Mouse (Mus musculus) heart, adult 9 months (tissue): ENCODE measurements around the gene Tmem107.
"Not testable (repeated sequence)": the region's sequence is repeated elsewhere in the genome, so short reads cannot be mapped to it uniquely, and the experiment has no call there.

Experiments used
- DNase-seq, 2 experiments: peaks; one replicate each; pipeline ENCODE4 v3.0.0; 2022; ENCODE audit warnings: low spot score in 2 of 2

The Tmem107 gene

DNA sequence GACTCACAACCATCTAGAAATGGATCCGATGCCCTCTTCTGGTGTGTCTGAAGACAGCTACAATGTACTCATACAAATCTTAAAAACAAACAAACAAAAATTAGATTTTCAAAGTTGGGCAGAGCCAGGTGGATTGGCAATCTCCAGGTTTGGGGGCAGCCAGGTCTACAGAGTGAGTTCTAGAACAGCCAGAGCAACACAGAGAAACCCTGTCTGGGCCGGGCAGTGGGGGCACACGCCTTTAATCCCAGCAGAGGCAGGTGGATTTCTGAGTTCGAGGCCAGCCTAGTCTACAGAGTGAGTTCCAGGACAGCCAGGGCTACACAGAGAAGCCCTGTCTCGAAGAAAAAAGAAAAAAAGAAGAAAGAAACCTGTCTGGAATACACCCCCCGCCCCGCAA is 23.2 kb downstream of the Tmem107 start:
- DNase-seq, result not testable (repeated sequence)

DNA sequence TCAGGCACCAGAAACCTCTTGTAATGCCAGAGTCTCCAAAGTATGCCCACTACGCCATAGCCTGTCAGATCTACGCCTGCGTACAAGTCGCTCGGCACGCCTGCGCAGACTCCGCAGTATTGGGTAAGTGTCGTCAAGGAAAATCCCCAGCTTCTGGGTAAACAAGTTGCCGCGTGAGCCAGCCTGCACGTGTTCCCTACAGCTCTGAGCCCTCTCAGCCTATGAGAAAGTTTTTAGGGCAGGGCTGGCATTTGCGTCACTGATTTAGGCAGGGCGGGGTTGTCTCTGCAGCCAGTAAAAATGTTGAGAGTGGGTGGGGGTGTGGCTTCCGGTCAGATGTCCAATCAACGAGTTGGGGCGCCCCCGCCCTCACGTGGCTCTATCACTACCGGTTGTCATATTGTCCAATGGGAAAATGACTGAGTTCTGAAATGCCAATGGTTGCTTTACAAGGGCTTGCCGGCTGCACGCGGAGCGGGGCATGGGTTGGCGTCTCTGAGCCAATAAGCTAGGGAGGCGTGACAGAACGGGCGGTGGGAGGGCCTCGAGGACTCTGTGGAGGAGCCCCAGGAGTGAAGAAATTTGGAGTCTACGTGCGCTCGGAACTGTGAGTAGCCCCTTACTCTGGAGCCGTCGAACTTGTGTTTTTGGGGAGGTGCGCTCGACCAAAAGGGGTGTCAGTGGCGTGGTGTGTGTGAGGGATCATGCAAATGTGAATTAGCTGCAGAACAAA is 24.3 kb downstream of the Tmem107 start, which contains the start of gene Per1:
Per1 (plus strand) TSS at position 521 of the 733 bp plus-strand sequence.
- DNase-seq, result peak; percentile 100

DNA sequence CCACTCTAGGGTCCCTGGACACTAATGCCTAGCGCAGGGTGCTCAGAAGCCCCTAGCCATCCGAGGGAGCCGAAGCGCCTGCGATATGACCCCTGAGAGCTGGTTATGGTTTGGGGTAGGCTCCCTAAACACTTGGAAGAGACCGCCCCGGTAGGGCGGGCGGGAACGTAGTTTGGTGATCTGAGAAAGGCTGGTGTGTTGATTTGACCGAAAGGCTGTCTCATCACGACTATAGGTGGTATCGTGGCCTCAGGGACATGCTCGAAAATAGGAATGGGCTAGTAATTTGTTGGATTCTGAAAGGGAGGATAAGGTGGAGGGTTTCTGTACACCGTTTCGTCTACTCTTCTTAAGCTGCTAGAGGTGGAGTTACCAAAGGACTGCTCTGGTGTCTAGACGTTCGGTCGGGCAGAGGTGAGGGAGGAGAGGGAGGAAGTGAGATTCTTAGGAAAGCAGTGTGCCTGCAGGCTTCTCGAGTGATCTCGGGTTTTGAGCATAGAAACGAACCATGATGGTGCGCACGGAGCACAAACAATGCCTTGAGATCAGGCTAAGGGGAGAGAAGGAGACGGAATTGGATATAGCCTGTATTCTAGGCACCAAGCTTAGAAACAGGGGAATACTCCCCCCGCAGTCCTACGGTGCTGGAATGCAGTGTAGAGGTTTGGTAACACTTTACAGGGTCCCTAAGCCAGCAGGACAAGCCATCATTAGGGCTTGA is 25.1 kb downstream of the Tmem107 start:
- no peak for DNase-seq

DNA sequence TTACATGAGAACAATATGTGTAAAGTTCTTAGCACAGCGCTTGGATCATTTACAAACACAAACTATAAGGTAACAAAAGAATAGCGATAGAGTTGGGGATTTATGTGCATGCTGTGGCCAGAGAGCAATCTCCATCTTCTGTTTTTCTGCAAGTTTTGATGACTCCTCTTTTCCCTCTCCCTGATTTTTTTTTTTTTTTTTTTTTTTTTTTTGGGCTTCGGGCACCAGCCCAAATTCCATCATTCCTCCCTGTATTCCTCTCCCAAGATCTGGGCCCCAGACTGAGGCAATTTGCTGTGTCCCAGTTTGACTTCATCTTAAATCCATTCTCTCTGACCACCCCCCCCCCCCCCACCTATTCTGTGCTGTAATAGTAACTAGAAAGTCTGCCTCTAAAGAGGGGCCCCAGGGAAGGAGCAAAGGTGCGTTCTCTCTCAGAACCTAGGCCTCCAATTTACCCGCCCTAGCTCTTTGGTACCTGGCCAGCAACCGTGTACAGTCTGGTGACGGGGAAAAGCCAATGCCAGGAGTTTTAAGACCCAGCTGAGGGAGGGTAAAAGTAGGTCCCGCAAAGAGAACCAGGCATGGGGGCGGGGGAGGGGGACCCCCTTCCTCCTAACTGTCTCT is 25.9 kb downstream of the Tmem107 start:
- DNase-seq, result no peak

DNA sequence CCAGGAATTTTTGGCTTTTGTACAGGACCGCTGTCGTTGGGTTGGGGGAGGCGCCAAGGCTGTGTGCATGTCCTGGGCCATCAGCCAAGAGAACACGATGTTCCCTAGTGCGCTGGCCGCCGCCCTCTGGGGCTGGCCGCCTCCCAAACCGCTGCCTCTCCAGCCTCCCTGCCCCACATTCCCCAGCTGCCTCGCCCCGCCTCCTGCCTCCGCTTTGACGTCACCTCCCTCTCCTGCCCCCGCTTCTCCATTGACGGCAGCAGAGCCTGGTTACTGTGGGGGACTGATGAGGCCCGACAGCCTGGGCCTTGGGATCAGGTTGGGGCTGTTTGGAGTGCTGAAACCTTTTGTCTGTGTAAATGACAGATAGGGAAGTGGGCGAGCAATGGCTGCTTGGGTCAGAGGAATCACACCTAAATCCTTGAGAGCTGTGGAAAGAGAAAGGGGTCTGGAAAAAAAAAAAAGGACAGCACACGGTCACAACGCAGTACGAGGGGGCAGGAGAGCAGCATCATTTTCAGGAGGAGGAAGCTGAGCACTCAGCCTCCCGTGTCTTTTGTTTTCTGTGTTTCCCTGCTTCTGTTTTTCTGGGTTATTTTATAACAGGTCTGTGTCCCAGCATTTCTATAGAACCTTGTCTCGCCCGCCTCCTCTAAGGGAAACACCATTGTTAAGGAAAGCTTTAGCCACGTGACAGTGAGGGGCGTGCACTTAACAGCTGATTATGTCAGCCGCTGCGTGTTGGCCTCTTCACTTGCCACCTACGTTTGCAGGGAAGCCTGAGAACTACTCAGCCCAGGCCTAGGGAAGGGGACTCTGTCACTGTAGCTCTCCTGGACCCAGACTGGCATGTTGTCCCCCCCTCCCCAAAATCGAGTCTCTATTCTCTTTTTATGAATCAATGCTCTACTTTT is 26.6 kb downstream of the Tmem107 start:
- peak; percentile 99 for DNase-seq

DNA sequence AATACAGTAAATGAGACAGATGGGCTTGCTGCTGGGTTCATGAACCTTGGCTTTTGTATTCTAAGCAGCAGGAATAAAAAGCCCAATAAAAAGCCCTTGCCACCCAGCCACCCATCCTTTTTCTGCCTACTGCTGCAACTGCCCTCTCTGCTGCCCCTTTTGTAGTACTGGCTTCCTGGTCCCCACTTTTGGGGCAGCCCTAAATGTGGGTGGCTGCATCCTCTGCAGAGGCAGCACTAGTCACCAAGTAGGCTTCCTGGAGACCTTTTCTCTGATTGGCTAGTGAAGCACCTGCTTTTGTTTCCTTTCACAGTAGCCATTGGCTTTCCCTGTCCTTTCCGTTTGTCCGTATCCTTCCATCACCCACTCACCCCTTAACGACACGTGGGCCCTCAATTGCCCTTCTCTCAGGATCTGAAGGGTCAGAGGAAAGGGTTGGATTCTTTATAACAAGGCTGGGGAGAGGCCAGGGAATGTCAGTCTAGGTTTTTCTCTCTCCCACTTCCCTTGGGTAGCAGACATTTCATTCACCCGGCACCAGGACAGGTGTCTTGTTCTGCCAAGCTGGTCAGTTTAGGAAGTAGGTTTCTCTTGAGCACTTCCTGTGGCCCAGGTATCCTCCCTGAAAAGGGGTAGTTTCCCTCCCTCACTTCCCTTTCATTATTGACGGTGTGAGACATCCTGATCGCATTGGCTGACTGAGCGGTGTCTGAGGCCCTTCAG is 27.6 kb downstream of the Tmem107 start:
- DNase-seq, result no peak

DNA sequence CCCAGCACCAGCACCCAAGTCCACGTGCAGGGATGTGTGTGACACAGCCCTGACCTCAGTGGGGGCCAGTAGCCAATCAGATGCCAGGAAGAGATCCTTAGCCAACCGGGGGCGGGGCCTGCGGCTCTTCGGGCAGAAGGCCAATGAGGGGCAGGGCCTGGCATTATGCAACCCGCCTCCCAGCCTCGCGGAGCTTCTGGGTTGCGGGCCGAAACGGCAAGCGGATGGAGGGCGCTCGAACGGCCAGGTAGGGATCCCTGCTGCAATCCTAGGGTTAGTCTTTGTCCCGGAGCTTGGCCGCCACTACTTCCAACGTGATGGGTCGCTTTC is 28.1 kb downstream of the Tmem107 start:
- peak; percentile 98 to 99 for DNase-seq

DNA sequence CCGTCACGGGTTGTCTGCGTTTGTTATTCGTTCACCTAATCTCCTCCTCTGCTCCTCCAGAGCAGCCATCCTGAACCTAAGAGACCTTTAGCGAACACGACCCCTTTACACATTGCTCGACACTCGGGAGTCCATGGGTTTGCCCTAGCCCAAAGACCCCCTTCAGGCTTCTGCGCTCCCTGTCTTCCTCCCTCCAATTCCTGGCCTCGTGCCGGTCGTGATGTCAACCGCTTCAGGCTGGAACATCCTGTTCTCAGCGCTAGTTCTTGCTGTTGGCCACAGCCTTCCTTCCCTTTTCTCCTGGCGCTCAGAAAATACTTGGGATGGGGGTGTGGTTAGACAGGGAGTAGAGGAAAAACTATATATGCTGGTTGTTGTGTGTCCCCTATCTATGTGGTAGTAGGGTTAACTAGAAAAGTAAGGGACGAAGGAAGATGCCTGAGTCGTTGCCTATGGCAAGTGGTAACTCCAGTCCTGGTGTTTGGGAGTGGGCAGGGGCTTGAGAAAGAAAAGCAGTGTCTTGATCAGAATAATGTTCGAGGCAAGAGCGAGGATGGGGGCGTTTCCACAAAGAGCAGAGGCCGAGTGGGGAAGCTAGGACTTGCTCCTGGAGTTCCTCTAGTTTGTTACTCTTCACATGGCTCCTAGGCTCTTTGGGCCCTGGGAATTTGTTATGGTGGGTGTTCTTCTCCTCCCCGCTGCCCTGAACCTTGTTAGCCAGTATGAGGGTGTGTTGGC is 28.7 kb downstream of the Tmem107 start:
- DNase-seq, result peak; percentile 90 to 92

DNA sequence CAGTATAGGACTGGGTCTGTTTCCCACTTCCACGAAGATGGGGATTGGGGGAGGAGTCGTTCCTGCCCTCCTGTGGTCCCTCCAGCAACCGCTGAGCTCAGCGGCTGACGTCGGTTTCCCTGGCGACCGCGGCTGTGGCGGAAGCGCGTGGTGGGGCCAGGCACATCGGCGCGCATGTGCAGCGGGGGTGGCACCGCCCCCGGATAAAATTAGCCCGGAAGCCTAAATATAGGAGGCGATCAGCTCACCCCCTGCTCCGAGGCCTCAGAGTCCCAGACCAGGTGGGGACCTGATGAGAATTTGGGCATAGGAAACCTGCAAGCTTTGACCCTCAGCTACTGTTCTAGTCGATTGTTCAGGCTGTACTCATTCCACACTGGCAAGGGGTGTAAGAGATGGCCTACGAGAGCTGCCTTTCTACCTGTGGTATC is 29.3 kb downstream of the Tmem107 start:
- DNase-seq, result peak; percentile 96 to 98

DNA sequence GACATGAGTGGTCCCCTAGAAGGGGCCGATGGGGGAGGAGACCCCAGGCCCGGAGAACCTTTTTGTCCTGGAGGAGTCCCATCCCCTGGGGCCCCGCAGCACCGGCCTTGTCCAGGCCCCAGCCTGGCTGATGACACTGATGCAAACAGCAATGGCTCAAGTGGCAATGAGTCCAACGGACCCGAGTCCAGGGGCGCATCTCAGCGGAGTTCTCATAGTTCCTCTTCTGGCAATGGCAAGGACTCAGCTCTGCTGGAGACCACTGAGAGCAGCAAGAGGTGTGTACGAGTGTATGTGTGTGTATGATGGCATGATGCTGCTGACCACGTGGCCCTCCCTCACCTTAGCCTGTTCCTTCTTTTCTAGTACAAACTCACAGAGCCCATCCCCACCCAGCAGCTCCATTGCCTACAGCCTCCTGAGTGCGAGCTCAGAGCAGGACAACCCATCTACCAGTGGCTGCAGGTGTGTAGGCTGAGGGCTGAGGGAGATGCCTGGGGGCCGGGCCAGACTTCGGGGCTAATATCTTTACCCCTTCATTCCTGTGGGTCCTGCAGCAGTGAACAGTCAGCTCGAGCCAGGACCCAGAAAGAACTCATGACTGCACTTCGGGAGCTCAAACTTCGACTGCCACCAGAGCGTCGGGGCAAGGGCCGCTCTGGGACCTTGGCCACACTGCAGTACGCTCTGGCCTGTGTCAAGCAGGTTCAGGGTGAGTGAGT is 30.2 kb downstream of the Tmem107 start:
- DNase-seq, result peak in 1 of 2 experiments; percentile 44

DNA sequence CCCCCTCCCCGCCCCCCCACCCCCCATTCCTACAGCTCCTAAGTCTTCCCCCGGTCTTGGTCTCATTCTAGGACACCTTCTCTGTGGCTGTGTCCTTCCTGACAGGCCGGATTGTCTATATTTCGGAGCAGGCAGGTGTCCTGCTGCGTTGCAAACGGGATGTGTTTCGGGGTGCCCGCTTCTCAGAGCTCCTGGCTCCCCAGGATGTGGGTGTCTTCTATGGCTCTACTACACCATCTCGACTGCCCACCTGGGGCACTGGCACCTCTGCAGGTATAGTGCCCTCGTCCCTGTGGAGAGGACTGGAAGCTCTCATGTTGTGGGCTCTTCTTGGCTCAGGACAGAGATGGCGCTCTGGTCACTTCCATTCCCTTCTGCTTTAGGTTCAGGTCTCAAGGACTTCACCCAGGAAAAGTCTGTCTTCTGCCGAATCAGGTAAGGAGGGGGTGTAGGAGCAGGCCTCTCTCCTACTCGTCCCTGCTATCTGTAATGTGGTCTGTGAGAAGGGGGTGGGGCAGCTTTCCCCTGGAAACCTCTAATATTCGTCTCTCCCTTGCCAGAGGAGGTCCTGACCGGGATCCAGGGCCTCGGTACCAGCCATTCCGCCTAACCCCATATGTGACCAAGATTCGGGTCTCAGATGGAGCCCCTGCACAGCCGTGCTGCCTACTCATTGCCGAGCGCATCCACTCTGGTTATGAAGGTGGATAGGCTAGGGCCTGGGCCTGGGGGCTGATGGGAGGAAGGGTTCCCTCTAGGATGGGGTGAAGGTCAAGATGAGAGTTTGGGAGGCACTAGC is 31.2 kb downstream of the Tmem107 start:
- DNase-seq, result no peak

DNA sequence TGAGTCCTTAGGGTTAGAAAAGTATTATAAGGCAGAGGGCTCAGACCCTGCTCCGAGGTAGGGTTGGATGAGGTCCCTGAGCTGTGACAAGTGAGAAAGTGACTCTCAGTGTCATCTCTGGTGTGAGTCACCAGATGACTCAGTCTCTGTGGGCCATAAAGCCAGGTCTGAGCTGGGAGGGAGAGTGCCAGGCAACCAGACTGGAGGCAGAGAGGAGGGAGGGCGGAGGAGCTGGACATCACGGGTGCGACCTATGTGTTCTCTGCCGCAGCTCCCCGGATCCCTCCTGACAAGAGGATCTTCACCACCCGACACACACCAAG is 31.8 kb downstream of the Tmem107 start:
- no peak for DNase-seq

DNA sequence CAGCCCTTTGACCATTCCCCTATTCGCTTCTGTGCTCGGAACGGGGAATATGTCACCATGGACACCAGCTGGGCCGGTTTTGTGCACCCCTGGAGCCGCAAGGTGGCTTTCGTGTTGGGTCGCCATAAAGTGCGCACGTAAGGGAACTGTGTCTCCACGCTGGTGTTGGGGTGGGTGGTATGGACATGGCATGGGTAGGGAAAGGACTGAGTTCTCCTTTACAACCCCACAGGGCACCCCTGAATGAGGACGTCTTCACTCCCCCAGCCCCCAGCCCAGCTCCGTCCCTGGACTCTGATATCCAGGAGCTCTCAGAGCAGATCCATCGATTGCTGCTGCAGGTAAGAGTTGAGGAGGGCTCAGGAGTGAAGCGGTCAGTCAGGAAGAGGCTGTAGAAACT is 32.5 kb downstream of the Tmem107 start:
- DNase-seq, result no peak

DNA sequence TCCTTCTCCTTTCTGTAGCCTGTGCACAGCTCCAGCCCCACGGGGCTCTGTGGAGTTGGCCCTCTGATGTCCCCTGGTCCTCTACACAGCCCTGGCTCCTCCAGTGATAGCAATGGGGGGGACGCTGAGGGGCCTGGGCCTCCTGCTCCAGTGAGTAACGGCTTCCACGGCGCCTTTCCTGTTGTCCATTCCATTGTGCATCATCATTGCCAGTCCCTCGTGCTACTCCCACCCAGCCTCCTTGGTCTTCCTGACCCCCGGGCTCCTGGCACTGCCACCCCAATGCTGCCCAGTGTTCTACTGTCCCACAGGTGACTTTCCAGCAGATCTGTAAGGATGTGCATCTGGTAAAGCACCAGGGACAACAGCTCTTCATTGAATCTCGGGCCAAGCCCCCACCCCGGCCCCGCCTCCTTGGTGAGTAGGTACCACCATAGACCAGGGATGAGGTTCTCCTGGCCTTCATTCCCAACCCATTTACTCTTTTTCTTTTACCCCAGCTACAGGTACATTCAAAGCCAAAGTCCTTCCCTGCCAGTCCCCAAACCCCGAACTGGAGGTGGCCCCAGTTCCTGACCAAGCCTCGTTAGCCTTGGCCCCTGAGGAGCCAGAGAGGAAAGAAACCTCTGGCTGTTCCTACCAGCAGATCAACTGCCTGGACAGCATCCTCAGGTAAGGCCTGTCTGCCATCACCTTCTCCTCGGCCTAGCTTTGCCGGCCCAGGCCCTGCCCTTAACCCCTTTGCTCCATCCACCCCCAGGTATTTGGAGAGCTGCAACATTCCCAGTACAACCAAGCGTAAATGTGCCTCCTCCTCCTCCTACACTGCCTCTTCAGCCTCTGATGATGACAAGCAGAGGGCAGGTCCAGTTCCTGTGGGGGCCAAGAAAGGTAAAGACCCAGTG is 33.2 kb downstream of the Tmem107 start:
- peak in 1 of 2 experiments; percentile 11 for DNase-seq

DNA sequence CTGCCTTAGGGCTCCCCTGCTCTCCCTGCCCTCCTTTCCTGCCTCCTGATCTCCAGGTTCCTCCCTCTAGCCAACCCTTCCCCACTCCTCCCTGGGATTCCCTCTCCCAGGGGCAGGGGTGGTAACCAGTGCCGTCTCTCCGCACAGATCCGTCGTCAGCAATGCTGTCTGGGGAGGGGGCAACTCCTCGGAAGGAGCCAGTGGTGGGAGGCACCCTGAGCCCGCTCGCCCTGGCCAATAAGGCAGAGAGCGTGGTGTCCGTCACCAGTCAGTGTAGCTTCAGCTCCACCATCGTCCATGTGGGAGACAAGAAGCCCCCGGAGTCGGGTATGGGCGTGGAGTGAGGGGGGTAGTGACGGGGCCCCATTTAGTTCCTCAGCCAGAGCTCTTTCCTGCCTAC is 33.9 kb downstream of the Tmem107 start:
- DNase-seq, result no peak

DNA sequence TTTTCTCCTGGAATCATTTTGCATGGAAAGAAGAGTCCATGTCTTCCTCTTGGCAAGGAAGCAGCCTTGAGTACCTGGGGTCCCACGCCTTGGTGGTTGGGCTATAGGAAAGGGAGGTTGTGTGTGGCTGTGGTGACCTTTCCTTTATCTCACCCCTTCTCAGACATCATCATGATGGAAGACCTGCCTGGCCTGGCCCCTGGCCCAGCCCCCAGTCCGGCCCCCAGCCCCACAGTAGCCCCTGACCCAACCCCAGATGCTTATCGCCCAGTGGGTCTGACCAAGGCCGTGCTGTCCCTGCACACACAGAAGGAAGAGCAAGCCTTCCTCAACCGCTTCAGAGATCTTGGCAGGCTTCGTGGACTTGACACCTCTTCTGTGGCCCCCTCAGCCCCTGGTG is 34.6 kb downstream of the Tmem107 start:
- DNase-seq, result no peak

DNA sequence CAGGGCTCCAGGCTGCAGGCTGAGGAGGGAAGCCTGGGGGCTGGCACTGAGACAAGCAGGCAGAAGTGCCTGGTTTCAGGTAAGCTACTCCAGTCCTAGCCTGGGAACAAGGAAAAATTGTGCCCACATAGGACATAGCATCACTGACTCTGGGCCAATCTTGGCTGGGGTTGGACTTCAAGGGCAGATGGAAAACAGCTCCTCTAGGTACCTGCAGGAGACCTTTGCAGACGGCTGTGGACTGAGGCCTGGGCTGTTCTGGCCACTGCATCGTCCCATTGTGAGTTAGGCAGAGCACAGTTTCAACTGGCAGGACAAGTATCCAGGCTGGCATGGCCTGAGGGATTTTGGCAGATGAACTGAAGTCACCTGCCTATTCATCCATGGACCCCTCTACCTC is 35.2 kb downstream of the Tmem107 start:
- no peak for DNase-seq

DNA sequence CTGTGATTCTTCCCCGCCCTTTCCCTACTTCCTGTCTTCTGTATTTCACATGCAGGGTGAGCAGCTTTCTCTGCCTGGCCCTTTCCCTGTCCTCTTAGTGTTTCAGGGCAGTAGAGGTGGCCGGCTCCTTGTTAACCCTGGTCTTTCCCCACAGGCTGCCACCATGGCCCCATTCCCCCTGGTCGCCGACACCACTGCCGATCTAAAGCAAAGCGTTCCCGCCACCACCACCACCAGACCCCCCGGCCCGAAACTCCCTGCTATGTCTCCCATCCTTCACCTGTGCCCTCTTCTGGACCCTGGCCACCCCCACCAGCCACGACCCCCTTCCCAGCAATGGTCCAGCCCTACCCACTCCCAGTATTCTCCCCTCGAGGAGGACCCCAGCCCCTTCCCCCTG is 35.7 kb downstream of the Tmem107 start:
- no peak for DNase-seq
